Mouse (Mus musculus) lung, postnatal 0 days (tissue): ENCODE measurements around the gene Dcp1a. TPM values are rescaled to one million over a fixed set of nuclear protein-coding genes. Genes with fewer than 3 reads are reported as not detected.

Experiments used
- ATAC-seq: fragments of 200-750 bp; cut with Nextera tagmentation; 2 replicates; pipeline ENCODE4 v1.8.0; 2017; ENCODE audit warnings: moderate library complexity
- DNase-seq: peaks from one replicate; pipeline ENCODE4 v3.0.0-alpha.2; 2016; ENCODE audit warnings: low spot score
- H3K27ac ChIP-seq: fragments of 300-500 bp; sonication (generic); 2 replicates; pipeline ENCODE4 v1.5.1; 2014; ENCODE audit warnings: antibody characterized with exemption, mild to moderate bottlenecking, low read length, mixed read lengths
- H3K27me3 ChIP-seq: fragments of 300-500 bp; sonication (generic); replicated peaks from 2 replicates; pipeline ENCODE4 v1.6.1; 2014; ENCODE audit warnings: low read length, mixed read lengths; ENCODE audit not compliant: insufficient read depth
- H3K36me3 ChIP-seq: fragments of 300-500 bp; sonication (generic); 2 replicates; pipeline ENCODE4 v1.6.1; 2014; ENCODE audit warnings: low read length, mixed read lengths; ENCODE audit not compliant: insufficient read depth
- H3K4me1 ChIP-seq: fragments of 300-500 bp; sonication (generic); 2 replicates; pipeline ENCODE4 v1.6.1; 2014; ENCODE audit warnings: antibody characterized with exemption, low read depth, low read length, mixed read lengths; ENCODE audit not compliant: insufficient read depth
- H3K4me2 ChIP-seq: fragments of 300-500 bp; sonication (generic); replicated peaks from 2 replicates; pipeline ENCODE4 v1.6.1; 2014; ENCODE audit warnings: low read depth, mild to moderate bottlenecking, low read length, moderate library complexity, mixed read lengths
- H3K4me3 ChIP-seq: fragments of 300-500 bp; sonication (generic); 2 replicates; pipeline ENCODE4 v1.5.1; 2014; ENCODE audit warnings: low read depth, low read length
- H3K9ac ChIP-seq: fragments of 300-500 bp; sonication (generic); replicated peaks from 2 replicates; pipeline ENCODE4 v1.6.1; 2014; ENCODE audit warnings: low read depth, mild to moderate bottlenecking
- H3K9me3 ChIP-seq: fragments of 300-500 bp; sonication (generic); 2 replicates; pipeline ENCODE4 v1.6.1; 2016; ENCODE audit warnings: low read length, mixed read lengths
- CTCF ChIP-seq: IDR thresholded peaks from 2 replicates; pipeline ENCODE4 v1.5.1; 2016; ENCODE audit warnings: antibody characterized with exemption, mild to moderate bottlenecking
- EP300 ChIP-seq: IDR thresholded peaks from 2 replicates; pipeline ENCODE4 v1.6.1; 2016; ENCODE audit warnings: antibody characterized with exemption, mild to moderate bottlenecking, control low read depth
- WGBS: fragments of 180-500 bp; shearing (Covaris S2); extraction: QIAGEN DNeasy Blood & Tissue Kit; methylation state at CpG from one replicate; pipeline ENCODE4 v1.1.7; 2014; 5-methylcytosine and 5-hydroxymethylcytosine counted together
- polyA plus RNA-seq: library from polyadenylated mRNA; unstranded; fragments of >200 nt; fragmentation: Nextera tagmentation; extraction: Ambion mirVana; gene quantifications from 2 replicates; pipeline ENCODE4 v1.2.1, GENCODE M21; 2015

Gene Dcp1a
- polyA plus RNA-seq, 1 experiment from 2014 or later: 8.8 TPM

DNA sequence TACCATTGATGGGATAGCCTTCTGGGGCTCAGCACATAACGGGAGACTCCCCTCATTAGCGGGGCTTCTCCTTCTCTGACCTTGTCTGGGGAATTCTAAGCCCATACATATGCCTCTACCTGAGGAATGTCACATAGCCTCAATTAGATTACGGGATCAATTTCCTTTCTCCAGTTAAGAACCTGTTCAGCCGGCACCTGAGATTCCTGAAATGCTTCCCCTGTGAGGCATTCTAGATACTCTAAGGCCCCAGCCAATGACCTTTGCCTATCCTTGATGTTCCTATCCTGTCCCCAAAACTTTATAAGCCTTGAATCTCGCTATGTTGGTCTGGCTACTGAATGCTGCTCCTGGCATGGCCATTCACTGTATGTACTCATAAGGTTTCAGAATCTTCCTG is 5.7 kb upstream of the Dcp1a start:
- DNase-seq (no peak), ATAC-seq (no peak)
- no peaks in the 10 kb centered on the region for H3K27me3 ChIP-seq
- WGBS: 51% methylated on average over 5 of the region's 5 CpGs
- no peaks in the 10 kb centered on the region for H3K36me3 ChIP-seq
- H3K4me2 ChIP-seq: no peak overlapping the region
- no peak for TF ChIP-seq EP300
- TF ChIP-seq CTCF: no peak
- H3K9ac ChIP-seq: no peak overlapping the region
- H3K9me3 ChIP-seq: no peaks in the 10 kb centered on the region
- H3K4me1 ChIP-seq: no peaks in the 10 kb centered on the region
- no peak overlapping the region for H3K4me3 ChIP-seq
- no peak overlapping the region for H3K27ac ChIP-seq

GRCm38 (mm10) chr14:30474416-30474815 is 4.9 kb upstream of the Dcp1a start:
- ATAC-seq (no peak), DNase-seq (no peak)
- 63% methylated on average over 6 of the region's 6 CpGs for WGBS

GRCm38 (mm10) chr14:30491342-30491741 is 12.0 kb downstream of the Dcp1a start, which contains the start of gene Cacna1d:
Cacna1d (minus strand) TSS chr14:30491455.
- H3K36me3 ChIP-seq: peaks cover 18% of the 10 kb centered on the region; the same call in 1 of the 2 replicates
- no peaks in the 10 kb centered on the region for H3K27me3 ChIP-seq
- ATAC-seq (no peak), DNase-seq (no peak)
- H3K4me2 ChIP-seq: no peak within 1 kb of the TSS
- WGBS: 66% methylated on average over 9 of the region's 9 CpGs
- TF ChIP-seq EP300 (no peak), CTCF (no peak)
- no peak within 1 kb of the TSS for H3K4me3 ChIP-seq
- H3K27ac ChIP-seq: no peak within 1 kb of the TSS
- H3K9ac ChIP-seq: no peak within 1 kb of the TSS
- H3K4me1 ChIP-seq: no peaks in the 10 kb centered on the region
- no peaks in the 10 kb centered on the region for H3K9me3 ChIP-seq

More at GRCm38 (mm10) chr14:30474416-30474815, 4.9 kb upstream of the Dcp1a start:
- Histone ChIP-seq H3K36me3 (no peaks in the 10 kb centered on the region), H3K27ac (no peak overlapping the region), H3K9me3 (no peaks in the 10 kb centered on the region), H3K9ac (no peak overlapping the region), H3K4me2 (no peak overlapping the region), H3K27me3 (no peaks in the 10 kb centered on the region), H3K4me3 (no peak overlapping the region), H3K4me1 (no peaks in the 10 kb centered on the region)
- no peak for TF ChIP-seq CTCF
- no peak for TF ChIP-seq EP300

GRCm38 (mm10) chr14:30493276-30493675 is 13.9 kb downstream of the Dcp1a start:
- DNase-seq: no peak
- H3K9me3 ChIP-seq: no peaks in the 10 kb centered on the region
- 25% methylated on average over 1 of the region's 1 CpGs for WGBS
- no peak overlapping the region for H3K4me3 ChIP-seq
- no peak overlapping the region for H3K27ac ChIP-seq
- H3K9ac ChIP-seq: no peak overlapping the region
- H3K27me3 ChIP-seq: no peaks in the 10 kb centered on the region
- ATAC-seq: no peak
- H3K4me1 ChIP-seq: no peaks in the 10 kb centered on the region
- no peak for TF ChIP-seq EP300
- TF ChIP-seq CTCF: no peak
- H3K36me3 ChIP-seq: peaks cover 4% of the 10 kb centered on the region; the same call in 1 of the 2 replicates
- H3K4me2 ChIP-seq: no peak overlapping the region

DNA sequence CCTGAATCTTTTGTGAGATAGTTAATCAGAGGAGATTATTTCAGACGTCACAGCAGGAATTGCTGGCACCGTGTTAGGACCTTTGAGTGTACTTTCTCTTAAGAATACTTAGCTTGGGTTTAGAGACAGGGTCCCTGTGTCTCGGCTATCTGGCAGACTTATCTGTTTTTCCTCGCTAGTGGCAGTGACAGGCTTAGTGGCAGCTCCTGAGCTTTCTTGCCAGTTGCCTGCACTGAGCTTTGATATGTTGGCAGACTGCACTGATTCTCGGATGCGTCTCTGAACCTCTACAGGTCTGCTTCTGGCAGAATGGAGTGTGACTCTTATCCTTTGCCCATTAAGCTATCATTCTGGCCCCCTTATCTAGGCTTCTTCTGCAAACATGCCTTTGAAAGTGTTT is 15.7 kb downstream of the Dcp1a start:
- no peaks in the 10 kb centered on the region; the same call in 1 of the 2 replicates for H3K36me3 ChIP-seq
- no peak overlapping the region for H3K4me2 ChIP-seq

GRCm38 (mm10) chr14:30498202-30498601 is 18.9 kb downstream of the Dcp1a start:
- ATAC-seq (no peak), DNase-seq (no peak)
- no peaks in the 10 kb centered on the region for H3K4me1 ChIP-seq
- H3K9me3 ChIP-seq: no peaks in the 10 kb centered on the region
- WGBS: 65% methylated on average over 2 of the region's 2 CpGs
- H3K36me3 ChIP-seq: no peaks in the 10 kb centered on the region; the same call in 1 of the 2 replicates
- no peak overlapping the region for H3K4me3 ChIP-seq
- H3K27me3 ChIP-seq: no peaks in the 10 kb centered on the region
- H3K4me2 ChIP-seq: no peak overlapping the region
- H3K27ac ChIP-seq: no peak overlapping the region
- TF ChIP-seq CTCF (no peak), EP300 (no peak)
- H3K9ac ChIP-seq: no peak overlapping the region

More for the DNA sequence above, 15.7 kb downstream of the Dcp1a start:
- H3K9me3 ChIP-seq: no peaks in the 10 kb centered on the region
- no peak for DNase-seq
- 49% methylated on average over 6 of the region's 6 CpGs for WGBS
- H3K27me3 ChIP-seq: no peaks in the 10 kb centered on the region
- no peak overlapping the region for H3K4me3 ChIP-seq
- no peak for ATAC-seq
- no peaks in the 10 kb centered on the region for H3K4me1 ChIP-seq
- TF ChIP-seq EP300 (no peak), CTCF (no peak)
- no peak overlapping the region for H3K27ac ChIP-seq
- H3K9ac ChIP-seq: no peak overlapping the region

DNA sequence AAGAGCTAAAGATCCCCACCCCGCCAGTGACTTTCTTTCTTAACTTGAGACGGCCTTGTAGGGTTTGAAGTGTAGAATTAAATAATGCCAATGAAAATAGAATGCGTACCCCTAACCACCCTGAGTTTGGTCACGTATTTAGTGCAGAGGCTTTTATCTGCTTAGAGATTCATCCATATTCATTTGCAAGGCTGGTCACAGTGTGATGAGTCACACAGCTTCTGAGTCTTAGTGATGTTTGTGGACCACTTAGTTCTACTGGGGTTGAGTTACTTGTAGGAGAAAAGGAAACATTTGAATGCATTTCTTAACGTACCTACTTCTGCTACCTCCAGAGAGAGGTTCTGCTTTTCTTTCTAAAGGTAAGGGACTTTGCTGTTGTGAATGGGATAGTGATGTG is 25.7 kb downstream of the Dcp1a start:
- no peak overlapping the region for H3K4me3 ChIP-seq
- H3K9me3 ChIP-seq: no peaks in the 10 kb centered on the region
- H3K27ac ChIP-seq: no peak overlapping the region
- WGBS: 89% methylated on average over 5 of the region's 5 CpGs
- DNase-seq: no peak
- H3K4me1 ChIP-seq: no peaks in the 10 kb centered on the region
- H3K27me3 ChIP-seq: no peaks in the 10 kb centered on the region
- no peak for ATAC-seq
- TF ChIP-seq EP300 (no peak), CTCF (no peak)
- no peak overlapping the region for H3K4me2 ChIP-seq
- no peak overlapping the region for H3K9ac ChIP-seq
- H3K36me3 ChIP-seq: peaks cover 22% of the 10 kb centered on the region; the same call in 1 of the 2 replicates
